Mouse (Mus musculus): ENCODE measurements around the gene Zfp462.

GRCm38 (mm10) chr4:55121126-55121525 is 176.3 kb downstream of the Zfp462 start:
- TF ChIP-seq CTCF (IDR thresholded peaks at IDR 0.05; ENCODE audit: insufficient read depth, low read length) (no peak), POLR2A (IDR thresholded peaks at IDR 0.05; ENCODE audit: borderline replicate concordance, extremely low read depth, low read depth, low read length) (no peak)

Measured in lung, adult 2 months (tissue).